Mouse (Mus musculus) MEL (cell line): Measurements from ENCODE around the gene Dpm2. TPM values are rescaled to one million over a fixed set of nuclear protein-coding genes. Genes with fewer than 3 reads are reported as not detected.

Experiments used
- DNase-seq: peaks from one replicate; pipeline ENCODE4 v3.0.0; 2011; ENCODE audit warnings: low read depth, low spot score
- H3K27ac ChIP-seq: 2 replicates; pipeline ENCODE4 v1.5.1; 2012; ENCODE audit warnings: low read depth, mild to moderate bottlenecking, control low read depth, low read length, moderate library complexity; ENCODE audit not compliant: control insufficient read depth
- H3K27me3 ChIP-seq, 2 experiments: fragments of 150-350 bp in 1 of 2; sonication (generic) in 1 of 2; 2 replicates each; pipeline ENCODE4 v1.6.1; 2012; ENCODE audit warnings: low read length in 2 of 2, mild to moderate bottlenecking in 2 of 2, improper control_type of control experiment in 1 of 2, moderate library complexity in 1 of 2; ENCODE audit not compliant: insufficient read depth in 2 of 2, control insufficient read depth in 1 of 2
- H3K36me3 ChIP-seq, 2 experiments: 2 replicates each; pipeline ENCODE4 v1.6.1; 2012 to 2014; ENCODE audit warnings: low read length in 2 of 2, improper control_type of control experiment in 1 of 2, inconsistent platforms in 1 of 2, mild to moderate bottlenecking in 1 of 2; ENCODE audit not compliant: insufficient read depth in 2 of 2, control insufficient read depth in 1 of 2
- H3K4me1 ChIP-seq, 2 experiments: fragments of 150-350 bp in 1 of 2; sonication (generic) in 1 of 2; 2 replicates each; pipeline ENCODE4 v1.6.1; 2012; ENCODE audit warnings: low read length in 2 of 2, improper control_type of control experiment in 1 of 2, mild to moderate bottlenecking in 1 of 2; ENCODE audit not compliant: insufficient read depth in 2 of 2, control insufficient read depth in 1 of 2
- H3K4me3 ChIP-seq, 2 experiments: fragments of 150-350 bp in 1 of 2; sonication (generic) in 1 of 2; 2 replicates each; pipeline ENCODE4 v1.5.1; 2012; ENCODE audit warnings: low read depth in 2 of 2, low read length in 2 of 2, mild to moderate bottlenecking in 2 of 2, moderate library complexity in 2 of 2, control low read depth in 1 of 2, improper control_type of control experiment in 1 of 2; ENCODE audit not compliant: control insufficient read depth in 1 of 2, insufficient read depth in 1 of 2
- H3K79me2 ChIP-seq: 2 replicates; pipeline ENCODE4 v1.6.1; 2012; ENCODE audit warnings: mild to moderate bottlenecking, low read length, moderate library complexity; ENCODE audit not compliant: control insufficient read depth, poor library complexity, insufficient read depth
- H3K9ac ChIP-seq: 2 replicates; pipeline ENCODE4 v1.6.1; 2012; ENCODE audit warnings: low read depth, mild to moderate bottlenecking, control low read depth, low read length, moderate library complexity; ENCODE audit not compliant: control insufficient read depth, poor library complexity, severe bottlenecking
- H3K9me3 ChIP-seq: fragments of 150-350 bp; sonication (generic); replicated peaks from 2 replicates; pipeline ENCODE4 v1.6.1; 2012; ENCODE audit warnings: mild to moderate bottlenecking, low read length, improper control_type of control experiment, moderate library complexity; ENCODE audit not compliant: insufficient read depth
- CHD2 ChIP-seq: IDR thresholded peaks from 2 replicates; pipeline ENCODE4 v1.6.1; 2011; ENCODE audit warnings: low read length, improper control_type of control experiment
- CTCF ChIP-seq, 3 experiments: IDR thresholded peaks in 2 of 3; conservative IDR thresholded peaks in 1 of 3; 2 replicates each; pipeline ENCODE4 v1.5.1; 2011 to 2012; ENCODE audit warnings: low read length in 3 of 3, low read depth in 2 of 3, mild to moderate bottlenecking in 2 of 3, improper control_type of control experiment in 1 of 3, inconsistent platforms in 1 of 3, mixed read lengths in 1 of 3, moderate library complexity in 1 of 3; ENCODE audit not compliant: control insufficient read depth in 1 of 3, insufficient read depth in 1 of 3, poor library complexity in 1 of 3, severe bottlenecking in 1 of 3
- EP300 ChIP-seq, 2 experiments: IDR thresholded peaks; 2 replicates each; pipeline ENCODE4 v1.6.1; 2011; ENCODE audit warnings: improper control_type of control experiment in 2 of 2, low read length in 2 of 2, low read depth in 1 of 2, mild to moderate bottlenecking in 1 of 2
- ETS1 ChIP-seq: IDR thresholded peaks from 2 replicates; pipeline ENCODE4 v1.6.1; 2012; ENCODE audit warnings: low read depth, mild to moderate bottlenecking, inconsistent platforms, low read length, improper control_type of control experiment, moderate library complexity
- MAFK ChIP-seq: IDR thresholded peaks from 2 replicates; pipeline ENCODE4 v1.6.1; 2011; ENCODE audit warnings: low read depth, mild to moderate bottlenecking, low read length, improper control_type of control experiment, borderline replicate concordance
- MAX ChIP-seq: IDR thresholded peaks from 2 replicates; pipeline ENCODE4 v1.6.1; 2011; ENCODE audit warnings: low read length, improper control_type of control experiment
- MAZ ChIP-seq: IDR thresholded peaks from 2 replicates; pipeline ENCODE4 v1.6.1; 2012; ENCODE audit warnings: low read depth, mild to moderate bottlenecking, inconsistent platforms, low read length, improper control_type of control experiment
- MEF2A ChIP-seq: IDR thresholded peaks from 2 replicates; pipeline ENCODE4 v1.6.1; 2014; ENCODE audit warnings: low read depth, mild to moderate bottlenecking, inconsistent platforms, low read length, improper control_type of control experiment; ENCODE audit not compliant: poor library complexity, insufficient replicate concordance, severe bottlenecking; ENCODE audit errors: extremely low read depth
- MXI1 ChIP-seq: IDR thresholded peaks from 2 replicates; pipeline ENCODE4 v1.6.1; 2011; ENCODE audit warnings: mild to moderate bottlenecking, low read depth, low read length, improper control_type of control experiment
- MYC ChIP-seq: IDR thresholded peaks from 2 replicates; pipeline ENCODE4 v1.6.1; 2011; ENCODE audit warnings: low read depth, mild to moderate bottlenecking, low read length, improper control_type of control experiment, moderate library complexity
- NRF1 ChIP-seq: IDR thresholded peaks from 2 replicates; pipeline ENCODE4 v1.6.1; 2014; ENCODE audit warnings: low read depth, mild to moderate bottlenecking, inconsistent platforms, low read length, improper control_type of control experiment, moderate library complexity; ENCODE audit not compliant: poor library complexity, insufficient read depth, severe bottlenecking
- POLR2AphosphoS5 ChIP-seq: IDR thresholded peaks from 2 replicates; pipeline ENCODE4 v1.6.1; 2012; ENCODE audit warnings: low read depth, borderline replicate concordance, mild to moderate bottlenecking, inconsistent platforms, low read length, moderate library complexity, mixed read lengths
- SMC3 ChIP-seq: IDR thresholded peaks from 2 replicates; pipeline ENCODE4 v1.6.1; 2011; ENCODE audit warnings: low read depth, low read length, improper control_type of control experiment
- USF2 ChIP-seq, 2 experiments: IDR thresholded peaks; 2 replicates each; pipeline ENCODE4 v1.6.1; 2011 to 2012; ENCODE audit warnings: improper control_type of control experiment in 2 of 2, low read length in 2 of 2, borderline replicate concordance in 1 of 2, inconsistent platforms in 1 of 2, low read depth in 1 of 2, mild to moderate bottlenecking in 1 of 2; ENCODE audit not compliant: insufficient read depth in 1 of 2
- ZKSCAN1 ChIP-seq: IDR thresholded peaks from 2 replicates; pipeline ENCODE4 v1.6.1; 2012; ENCODE audit warnings: low read depth, mild to moderate bottlenecking, inconsistent platforms, low read length, improper control_type of control experiment, moderate library complexity
- ZMIZ1 ChIP-seq: IDR thresholded peaks from 2 replicates; pipeline ENCODE4 v1.6.1; 2012; ENCODE audit warnings: low read depth, mild to moderate bottlenecking, inconsistent platforms, low read length, improper control_type of control experiment, moderate library complexity
- ZNF384 ChIP-seq: IDR thresholded peaks from 2 replicates; pipeline ENCODE4 v1.6.1; 2012; ENCODE audit warnings: low read depth, mild to moderate bottlenecking, inconsistent platforms, low read length, improper control_type of control experiment
- polyA plus RNA-seq, 2 experiments: library from polyadenylated mRNA; stranded (reverse) in 1 of 2; unstranded in 1 of 2; fragments of >175 nt in 1 of 2; fragments of >200 nt in 1 of 2; gene quantifications; 2 replicates each; pipeline versions ENCODE4 v1.2.1 to v1.2.4; 2012; ENCODE audit warnings: low replicate concordance in 2 of 2, low read depth in 1 of 2; ENCODE audit not compliant: insufficient read length in 2 of 2, insufficient read depth in 1 of 2, missing spikeins in 1 of 2
- total RNA-seq: library from RNA; depleted of rRNA; stranded (reverse); fragments of 300-350 nt; gene quantifications from 2 replicates; pipeline ENCODE4 v1.2.3, GENCODE M21; 2012

The Dpm2 gene
- total and polyA plus RNA-seq, 3 experiments: 45.8 to 109 TPM; not detected in 1

DNA sequence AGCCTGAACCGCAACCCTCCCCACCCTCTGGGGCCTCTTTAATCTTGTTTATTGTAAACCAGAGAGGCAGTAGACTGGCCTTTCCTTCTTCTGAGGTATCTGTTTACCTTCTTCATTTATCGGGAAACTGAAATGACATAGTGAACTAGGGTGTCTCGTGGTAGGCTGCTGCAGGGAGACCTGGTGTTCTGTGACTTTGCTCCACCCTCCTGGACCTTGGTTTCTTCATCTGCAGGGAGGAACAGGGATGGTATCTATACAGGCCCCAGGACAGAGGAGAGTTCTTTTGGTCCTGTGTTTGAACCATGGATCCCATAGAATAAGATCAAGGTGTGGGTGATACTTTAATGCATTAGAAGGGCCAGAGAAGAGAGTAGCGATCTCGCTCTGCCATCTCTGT, 19.4 kb upstream of the Dpm2 start:
- Histone ChIP-seq H3K36me3 (no peaks in the 10 kb centered on the region), H3K4me1 (no peaks in the 10 kb centered on the region)

DNA sequence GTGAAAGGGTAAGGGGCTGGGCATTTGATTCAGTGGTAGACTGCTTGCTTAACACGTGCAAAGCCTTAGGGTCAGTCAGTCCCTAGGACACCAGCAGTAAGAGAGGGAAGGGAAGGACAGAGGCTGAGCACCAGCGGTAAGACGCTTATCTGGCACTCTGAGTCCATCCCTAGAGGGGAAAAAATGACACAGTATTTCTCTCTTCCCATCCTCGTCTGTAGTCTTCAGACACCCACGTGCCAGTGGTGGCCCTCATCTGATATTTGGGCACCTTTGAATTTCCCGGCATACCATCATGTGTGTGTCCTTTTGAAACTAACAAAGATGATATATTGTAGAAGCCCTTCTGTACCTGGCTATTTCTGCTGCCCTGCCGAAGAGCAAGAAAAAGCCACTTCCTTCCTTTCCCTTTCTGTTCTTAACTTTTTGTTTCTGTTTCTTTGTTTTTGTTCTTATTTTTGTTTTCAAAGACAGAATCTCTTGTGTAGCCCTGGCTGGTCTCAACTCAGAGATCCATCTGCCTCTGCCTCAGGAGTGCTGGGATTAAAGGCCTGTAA, 17.0 kb upstream of the Dpm2 start:
- H3K9ac ChIP-seq: no peak overlapping the region
- H3K9me3 ChIP-seq: no peaks in the 10 kb centered on the region

More for the DNA sequence above, 19.4 kb upstream of the Dpm2 start:
- Histone ChIP-seq H3K27ac (no peak overlapping the region), H3K27me3 (no peaks in the 10 kb centered on the region), H3K9ac (no peak overlapping the region), H3K9me3 (no peaks in the 10 kb centered on the region), H3K79me2 (no peaks in the 10 kb centered on the region), H3K4me3 (no peak overlapping the region)
- no peak for TF ChIP-seq POLR2AphosphoS5
- TF ChIP-seq ETS1: no peak
- no peak for TF ChIP-seq USF2 (IDR thresholded peaks at IDR 0.05; ENCODE audit: borderline replicate concordance in 1 of 2, insufficient read depth in 1 of 2, low read depth in 1 of 2, low read length in 2 of 2)
- no peak for TF ChIP-seq MAZ
- TF ChIP-seq ZMIZ1: no peak
- TF ChIP-seq MAFK: no peak
- TF ChIP-seq SMC3: no peak
- no peak for TF ChIP-seq CHD2
- no peak for DNase-seq

DNA sequence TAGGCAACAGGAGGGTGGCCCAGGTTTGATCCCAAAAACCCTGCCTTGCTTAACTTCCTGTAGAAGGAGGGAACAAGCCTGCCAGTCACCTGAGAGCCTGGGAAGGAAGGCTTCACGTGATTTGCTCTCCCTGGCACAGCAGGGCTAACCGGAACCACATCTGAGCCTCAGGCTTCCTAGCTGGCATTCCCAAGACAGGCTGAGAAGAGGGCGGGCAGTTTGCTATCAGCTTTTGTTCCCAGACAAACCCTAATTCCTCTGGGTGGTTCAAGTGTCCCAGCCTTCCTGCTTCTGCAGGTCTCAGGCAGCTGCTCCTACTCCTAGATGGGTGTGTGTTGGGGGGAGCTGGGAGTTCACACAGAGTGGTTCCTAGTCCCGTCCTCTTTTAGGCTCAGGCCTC, 15.2 kb upstream of the Dpm2 start:
- H3K36me3 ChIP-seq: peaks cover 0 to 2% of the 10 kb centered on the region in 2 experiments; a peak in 1 of 4 replicates
- no peak overlapping the region for H3K4me3 ChIP-seq
- H3K9me3 ChIP-seq: no peaks in the 10 kb centered on the region
- no peak overlapping the region for H3K9ac ChIP-seq
- no peak for TF ChIP-seq ZMIZ1
- TF ChIP-seq CTCF (IDR thresholded peaks at IDR 0.05 in 2 of 3, conservative IDR thresholded peaks at IDR 0.05 in 1 of 3; ENCODE audit: control insufficient read depth in 1 of 3, insufficient read depth in 1 of 3, low read depth in 2 of 3, low read length in 3 of 3, poor library complexity in 1 of 3, severe bottlenecking in 1 of 3): no peak
- no peak for TF ChIP-seq MXI1
- no peak for TF ChIP-seq USF2 (IDR thresholded peaks at IDR 0.05; ENCODE audit: borderline replicate concordance in 1 of 2, insufficient read depth in 1 of 2, low read depth in 1 of 2, low read length in 2 of 2)
- H3K4me1 ChIP-seq: peaks cover 2 to 8% of the 10 kb centered on the region in 2 experiments; a peak in 3 of 4 replicates
- H3K79me2 ChIP-seq: no peaks in the 10 kb centered on the region
- no peak overlapping the region for H3K27ac ChIP-seq
- no peak for DNase-seq
- H3K27me3 ChIP-seq: no peaks in the 10 kb centered on the region

More for the DNA sequence above, 17.0 kb upstream of the Dpm2 start:
- Histone ChIP-seq H3K4me1 (no peaks in the 10 kb centered on the region), H3K27ac (no peak overlapping the region), H3K4me3 (no peak overlapping the region), H3K27me3 (no peaks in the 10 kb centered on the region), H3K79me2 (no peaks in the 10 kb centered on the region), H3K36me3 (no peaks in the 10 kb centered on the region)
- TF ChIP-seq MEF2A (no peak), NRF1 (no peak), ZKSCAN1 (no peak), ZNF384 (no peak), EP300 (IDR thresholded peaks at IDR 0.05; ENCODE audit: low read depth in 1 of 2, low read length in 2 of 2) (no peak), MYC (no peak), MAX (no peak)
- DNase-seq: no peak
